ENCODE assay signal across 8 mouse cellular contexts in genomic region chr11:52764461-52764893, GRCm38 (mm10). TPM values are rescaled to one million over a fixed set of nuclear protein-coding genes. Genes with fewer than 3 reads are reported as not detected.
DNase-seq lines count a peak whose midpoint lies in the region; ATAC-seq and TF ChIP-seq lines count a peak whose summit lies in the region.

Gene Fstl4, plus strand, starts transcription at chr11:52764634.

- H3K9me3 ChIP-seq in heart, embryonic 13.5 days = no peaks in the 10 kb centered on the region
- H3K9me3 ChIP-seq in liver, embryonic 13.5 days (replicated peaks) = no peaks in the 10 kb centered on the region
- no peaks in the 10 kb centered on the region for H3K9me3 ChIP-seq in neural tube, embryonic 13.5 days

- H3K9ac ChIP-seq in heart, embryonic 13.5 days = peak within 1 kb of the TSS; percentile 84
- H3K9ac ChIP-seq in liver, embryonic 13.5 days = no peak within 1 kb of the TSS
- peak within 1 kb of the TSS; percentile 75 for H3K9ac ChIP-seq in neural tube, embryonic 13.5 days

- no peak within 1 kb of the TSS for H3K27ac ChIP-seq in gastrocnemius, adult 2 months
- no peak within 1 kb of the TSS for H3K27ac ChIP-seq in heart, embryonic 13.5 days (replicated peaks)
- H3K27ac ChIP-seq in liver, embryonic 13.5 days = no peak within 1 kb of the TSS
- H3K27ac ChIP-seq in neural tube, embryonic 13.5 days (replicated peaks) = no peak within 1 kb of the TSS

- no peaks in the 10 kb centered on the region for H3K36me3 ChIP-seq in heart, embryonic 13.5 days
- no peaks in the 10 kb centered on the region for H3K36me3 ChIP-seq in liver, embryonic 13.5 days
- H3K36me3 ChIP-seq in neural tube, embryonic 13.5 days = no peaks in the 10 kb centered on the region

- peak within 1 kb of the TSS; percentile 68 for H3K4me3 ChIP-seq in gastrocnemius, adult 2 months
- peak within 1 kb of the TSS; percentile 72 for H3K4me3 ChIP-seq in heart, embryonic 13.5 days
- H3K4me3 ChIP-seq in liver, embryonic 13.5 days (replicated peaks) = peak within 1 kb of the TSS; percentile 48
- H3K4me3 ChIP-seq in neural tube, embryonic 13.5 days = peak within 1 kb of the TSS; percentile 60

- TF ChIP-seq CTCF in gastrocnemius, adult 2 months (IDR thresholded peaks at IDR 0.05) = no peak

- ATAC-seq in heart, embryonic 13.5 days (ENCODE audit: extremely low read depth, insufficient number of reproducible peaks, low FRiP score, low TSS enrichment) = no peak
- no peak for ATAC-seq in liver, embryonic 13.5 days (ENCODE audit: low read depth)
- ATAC-seq in neural tube, embryonic 13.5 days (ENCODE audit: low read depth) = peak; percentile 74

- H3K27me3 ChIP-seq in heart, embryonic 13.5 days (replicated peaks) = peaks cover 56% of the 10 kb centered on the region
- peaks cover 52% of the 10 kb centered on the region for H3K27me3 ChIP-seq in liver, embryonic 13.5 days
- peaks cover 59% of the 10 kb centered on the region for H3K27me3 ChIP-seq in neural tube, embryonic 13.5 days

- H3K4me1 ChIP-seq in heart, embryonic 13.5 days = peaks cover 23% of the 10 kb centered on the region
- H3K4me1 ChIP-seq in liver, embryonic 13.5 days (replicated peaks) = no peaks in the 10 kb centered on the region
- peaks cover 27% of the 10 kb centered on the region for H3K4me1 ChIP-seq in neural tube, embryonic 13.5 days (replicated peaks)

- peak within 1 kb of the TSS; percentile 96 for H3K4me2 ChIP-seq in heart, embryonic 13.5 days
- peak within 1 kb of the TSS; percentile 63 for H3K4me2 ChIP-seq in liver, embryonic 13.5 days
- H3K4me2 ChIP-seq in neural tube, embryonic 13.5 days = peak within 1 kb of the TSS; percentile 98

- intact Hi-C loops in gastrocnemius, adult 2 months (cut with DNase I) = loop anchor here (10.0 kb wide), 2 partner anchors 270 to 340 kb away; no protein-coding TSS in a partner anchor
- intact Hi-C loops in gastrocnemius, postnatal 36 days (cut with DNase I) = loop anchor here (10.0 kb wide), 2 partner anchors 340 to 490 kb away; no protein-coding TSS in a partner anchor

- WGBS in heart, embryonic 13.5 days = under 1% methylated on average over 48 of the region's 48 CpGs
- WGBS in liver, embryonic 13.5 days (ENCODE audit: insufficient replicate concordance) = 0% methylated on average over 46 of the region's 48 CpGs
- WGBS in neural tube, embryonic 13.5 days = under 1% methylated on average over 43 of the region's 48 CpGs

- DNase-seq in gastrocnemius, adult 2 months = peak; percentile 56
- DNase-seq in gastrocnemius, postnatal 36 days = no peak
- peak; percentile 75 to 82 for DNase-seq in cerebellum, postnatal 10 days
- peak; percentile 50 for DNase-seq in kidney, postnatal 10 days
- DNase-seq in liver, embryonic 13.5 days = no peak
- peak; percentile 15 to 24 for DNase-seq in urinary bladder, postnatal 36 days (ENCODE audit: low spot score in 2 of 2)

RNA-seq across cellular contexts. Expression of gene Fstl4, which starts in this region (rescaled TPM):
- not detected for total RNA-seq in gastrocnemius, adult 2 months (2021)
- not detected for total RNA-seq in gastrocnemius, postnatal 36 days (2021)
- polyA plus RNA-seq in heart, embryonic 13.5 days (2015; fragmentation: Nextera tagmentation; extraction: Ambion mirVana) = 8.5 and 9.7 TPM in 2 replicates
- polyA plus RNA-seq in liver, embryonic 13.5 days (2015; fragmentation: Nextera tagmentation; extraction: Ambion mirVana) = 0.06 and 0.13 TPM in 2 replicates
- 9.8 and 11.6 TPM in 2 replicates for polyA plus RNA-seq in neural tube, embryonic 13.5 days (2015; fragmentation: Nextera tagmentation; extraction: Ambion mirVana)

Comparison
In these comparisons a context has a peak if more than half of its experiments do, and no peak if none do; other contexts are left out.
1. Peak in DNase-seq and H3K4me3 ChIP-seq in gastrocnemius, adult 2 months; RNA of the gene not detected or under 1 TPM.
2. DNase-seq: peak in cerebellum, postnatal 10 days (2 of 2), kidney, postnatal 10 days (single experiment) and urinary bladder, postnatal 36 days (2 of 2); none in gastrocnemius, postnatal 36 days (0 of 2) and liver, embryonic 13.5 days (single experiment).
3. Peak in every context shown above with its lines, with median percentiles within 50 percentile points of each other: H3K4me3 ChIP-seq and H3K4me2 ChIP-seq.